Mouse (Mus musculus): ENCODE results near the gene Rbl1. TPM values are rescaled to one million over a fixed set of nuclear protein-coding genes. Genes with fewer than 3 reads are reported as not detected.
A peak's percentile ranks its signal among the peaks of the same experiment; 100 is the strongest.
"Not testable (repeated sequence)": the region's sequence is repeated elsewhere in the genome, so short reads cannot be mapped to it uniquely, and the experiment has no call there.

Rbl1 gene
- polyA plus RNA-seq, 2 experiments from 2014 or later = 19.3 to 23.4 TPM

DNA sequence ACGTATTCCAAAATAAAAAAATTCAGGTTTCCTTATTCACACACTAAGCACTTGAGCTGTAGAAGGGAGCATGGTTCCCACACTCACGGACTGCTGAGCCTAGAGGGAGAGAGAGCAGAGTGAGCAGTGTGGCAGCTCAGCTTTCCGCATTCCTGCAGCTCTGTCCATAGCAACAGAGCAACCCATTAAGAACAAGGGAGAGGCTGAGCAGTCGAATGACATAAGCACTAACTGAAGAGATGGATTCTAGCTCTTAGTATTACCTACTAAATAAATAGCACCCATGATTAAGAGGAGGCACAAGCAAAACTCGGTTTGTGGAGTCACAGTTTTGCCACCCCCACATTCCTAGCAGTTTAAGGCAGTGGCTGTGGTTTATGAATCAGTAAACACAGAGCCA, 34.2 kb downstream of the Rbl1 start:
- ATAC-seq = no peak

DNA sequence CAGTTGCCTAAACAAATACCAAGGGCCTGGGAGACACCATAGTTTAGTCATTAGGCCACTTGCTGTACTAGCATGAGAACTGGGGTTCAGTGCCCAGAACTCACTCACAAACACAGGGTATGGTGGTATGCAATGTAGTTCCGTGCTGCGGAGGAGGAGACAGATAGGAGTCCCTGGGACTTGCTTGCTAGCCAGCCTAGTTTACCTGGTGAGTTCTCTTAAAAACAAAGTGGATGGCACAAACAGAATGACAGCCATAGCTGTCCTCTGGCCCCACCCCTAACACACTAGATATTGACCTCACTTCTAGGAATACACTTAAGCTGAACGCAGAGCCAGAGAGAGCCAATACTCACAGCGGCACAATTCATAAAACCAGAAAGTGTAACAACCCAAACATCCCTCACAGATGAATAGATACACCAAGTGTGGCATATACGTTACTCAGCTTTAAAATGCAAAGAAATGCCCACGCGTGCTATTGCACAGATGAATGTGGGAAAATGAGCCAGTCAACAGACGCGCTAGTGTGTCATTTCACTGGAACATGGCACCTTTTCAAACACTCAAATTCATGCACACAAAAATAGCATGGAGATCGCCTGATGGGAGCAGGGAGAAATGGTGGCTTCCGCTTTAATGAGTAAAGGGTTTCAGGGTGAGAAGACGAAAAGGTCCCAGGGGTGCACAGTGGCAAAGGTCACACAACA, 37.8 kb downstream of the Rbl1 start:
- no peak for ATAC-seq

DNA sequence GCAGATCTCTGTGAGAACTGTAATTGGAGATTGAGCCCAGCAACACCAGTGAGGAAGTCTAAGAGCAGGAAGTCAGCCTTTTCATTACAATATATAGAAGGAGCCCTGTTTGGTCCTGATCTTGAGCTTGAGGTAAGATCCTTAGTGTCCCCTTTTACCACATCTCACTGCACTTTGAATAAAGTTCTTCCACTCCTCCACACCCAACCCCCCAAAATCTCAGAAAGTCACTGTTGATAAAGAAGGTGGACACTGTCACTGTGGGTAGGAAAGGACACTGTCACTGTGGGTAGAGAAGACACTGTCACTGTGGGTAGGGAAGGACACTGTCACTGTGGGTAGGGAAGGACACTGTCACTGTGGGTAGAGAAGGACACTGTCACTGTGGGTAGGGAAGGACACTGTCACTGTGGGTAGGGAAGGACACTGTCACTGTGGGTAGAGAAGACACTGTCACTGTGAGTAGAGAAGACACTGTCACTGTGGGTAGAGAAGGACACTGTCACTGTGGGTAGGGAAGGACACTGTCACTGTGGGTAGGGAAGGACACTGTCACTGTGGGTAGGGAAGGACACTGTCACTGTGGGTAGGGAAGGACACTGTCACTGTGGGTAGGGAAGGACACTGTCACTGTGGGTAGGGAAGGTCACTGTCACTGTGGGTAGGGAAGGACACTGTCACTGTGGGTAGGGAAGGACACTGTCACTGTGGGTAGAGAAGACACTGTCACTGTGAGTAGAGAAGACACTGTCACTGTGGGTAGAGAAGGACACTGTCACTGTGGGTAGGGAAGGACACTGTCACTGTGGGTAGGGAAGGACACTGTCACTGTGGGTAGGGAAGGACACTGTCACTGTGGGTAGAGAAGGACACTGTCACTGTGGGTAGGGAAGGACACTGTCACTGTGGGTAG, 38.8 kb downstream of the Rbl1 start:
- not testable (repeated sequence) for ATAC-seq

DNA sequence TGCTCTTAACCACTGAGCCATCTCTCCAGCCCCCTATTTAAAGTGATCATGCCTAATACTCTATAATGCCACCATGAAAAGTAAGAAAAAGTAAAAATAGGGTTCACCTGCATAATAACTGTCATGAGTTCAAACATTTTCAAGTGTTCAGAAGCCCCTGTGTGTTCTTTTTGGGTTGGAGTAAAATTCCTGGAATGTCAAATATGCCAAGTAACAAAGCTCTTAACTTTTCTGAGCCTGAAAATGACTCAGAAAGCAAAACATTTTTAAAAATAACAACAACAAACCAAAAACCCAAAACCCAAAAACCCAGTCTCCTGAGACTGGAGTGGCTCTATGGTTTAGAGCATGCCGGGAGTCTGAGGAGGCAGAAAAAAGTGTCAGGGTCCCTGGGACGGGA, 40.2 kb downstream of the Rbl1 start:
- no peak for ATAC-seq

DNA sequence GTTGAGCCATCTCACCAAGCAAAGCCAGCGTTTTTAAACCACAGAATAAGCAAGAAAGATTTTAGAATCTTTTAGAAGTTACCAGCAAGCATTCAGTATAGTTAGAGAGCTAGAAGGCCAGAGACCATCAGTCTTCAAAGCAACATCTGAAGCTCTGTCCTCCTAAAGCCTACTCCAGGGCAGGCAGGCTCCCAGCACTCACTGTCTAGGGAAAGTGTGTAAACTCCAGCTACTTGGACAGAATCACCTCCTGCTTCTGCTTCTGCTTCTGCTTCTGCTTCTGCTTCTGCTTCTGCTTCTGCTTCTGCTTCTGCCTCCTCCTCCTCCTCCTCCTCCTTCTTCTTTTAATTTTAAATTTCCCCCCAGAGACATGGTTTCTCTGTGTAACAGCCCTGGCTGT, 48.3 kb downstream of the Rbl1 start:
- no peak for ATAC-seq

DNA sequence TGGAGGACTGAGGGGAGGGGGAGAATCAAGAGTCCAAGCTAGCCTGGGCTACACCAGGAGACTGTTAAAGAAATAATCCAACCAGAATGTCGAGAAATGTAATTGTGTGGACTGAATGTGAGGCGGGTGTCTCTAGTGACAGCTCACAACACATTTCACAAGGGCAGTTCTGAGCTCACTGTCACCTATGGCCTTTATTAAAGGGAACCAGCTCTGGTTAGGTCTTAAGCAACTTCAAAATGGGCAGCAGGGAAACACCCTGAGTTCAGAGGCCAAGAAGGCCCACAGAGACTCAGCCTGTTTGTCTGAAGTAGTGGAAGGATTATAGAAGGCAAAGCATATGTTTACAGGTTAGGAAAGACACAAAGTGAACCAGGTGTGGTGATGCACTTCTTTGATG, 51.1 kb downstream of the Rbl1 start:
- ATAC-seq = no peak

DNA sequence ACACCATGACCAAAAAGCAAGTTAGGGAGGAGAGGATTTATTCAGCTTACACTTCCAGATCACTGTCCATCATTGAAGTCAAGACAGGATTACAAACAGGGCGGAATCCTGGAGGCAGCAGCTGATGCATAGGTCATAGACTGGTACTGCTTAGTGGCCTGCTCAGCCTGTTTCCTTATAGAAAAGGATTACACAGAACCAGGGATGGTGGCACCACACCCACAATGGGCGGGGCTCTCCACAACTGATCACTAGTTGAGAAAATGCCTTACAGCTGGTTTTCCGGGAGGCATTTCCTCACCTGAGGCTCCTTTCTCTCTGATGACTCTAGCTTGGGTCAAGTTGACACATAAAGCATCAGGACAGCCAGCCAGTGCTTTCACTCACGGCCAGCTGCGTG, 55.9 kb downstream of the Rbl1 start:
- no peak for ATAC-seq

DNA sequence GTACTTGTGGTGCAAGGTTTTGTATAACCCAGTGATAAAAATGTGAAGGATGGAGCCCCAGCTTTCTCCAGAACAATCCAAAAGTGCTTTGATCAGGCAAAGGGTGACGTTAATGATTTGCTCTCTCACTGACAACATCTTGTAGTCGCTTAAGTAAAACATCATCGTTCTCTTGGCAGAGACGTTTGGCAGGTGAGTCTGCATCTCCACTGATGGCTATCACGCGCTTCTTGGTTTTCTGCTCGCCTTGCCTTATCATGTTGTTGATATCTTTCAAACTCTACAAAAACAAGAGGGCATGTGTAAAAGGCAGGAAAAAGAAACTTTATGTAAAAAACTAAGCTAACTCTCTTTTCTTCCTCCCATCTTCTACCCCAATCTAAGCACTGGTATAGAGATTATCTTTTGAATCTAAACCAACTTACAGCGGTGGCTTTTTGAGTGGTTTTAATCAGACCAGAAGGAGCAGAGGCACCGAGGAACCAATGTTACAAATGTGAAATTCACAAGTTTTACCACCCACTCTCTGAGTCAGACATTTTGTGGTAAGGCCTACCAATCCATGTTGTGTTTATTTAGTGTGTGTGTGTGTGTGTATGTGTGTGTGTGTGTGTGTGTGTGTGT, 56.8 kb downstream of the Rbl1 start:
- peak; percentile 77 for ATAC-seq

DNA sequence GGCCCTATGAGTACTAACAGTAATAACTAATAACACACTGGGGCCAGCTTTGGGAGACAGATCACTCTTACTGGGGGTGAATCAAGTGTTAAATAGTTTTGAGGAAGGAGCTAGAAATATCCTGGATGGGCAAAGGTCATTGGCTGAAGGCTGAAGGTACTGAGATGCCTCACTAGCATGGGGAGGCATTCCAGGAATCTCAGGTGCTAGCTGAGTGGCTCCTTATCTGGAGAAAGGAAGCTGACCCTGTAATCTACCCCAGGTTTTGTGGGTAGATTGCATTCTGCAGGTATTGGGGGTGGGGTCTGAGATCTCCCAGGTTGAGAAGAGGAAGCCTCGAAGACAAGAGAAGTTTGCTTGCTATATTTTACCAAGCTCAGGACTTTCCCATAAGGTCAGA, 59.2 kb downstream of the Rbl1 start:
- ATAC-seq = no peak

DNA sequence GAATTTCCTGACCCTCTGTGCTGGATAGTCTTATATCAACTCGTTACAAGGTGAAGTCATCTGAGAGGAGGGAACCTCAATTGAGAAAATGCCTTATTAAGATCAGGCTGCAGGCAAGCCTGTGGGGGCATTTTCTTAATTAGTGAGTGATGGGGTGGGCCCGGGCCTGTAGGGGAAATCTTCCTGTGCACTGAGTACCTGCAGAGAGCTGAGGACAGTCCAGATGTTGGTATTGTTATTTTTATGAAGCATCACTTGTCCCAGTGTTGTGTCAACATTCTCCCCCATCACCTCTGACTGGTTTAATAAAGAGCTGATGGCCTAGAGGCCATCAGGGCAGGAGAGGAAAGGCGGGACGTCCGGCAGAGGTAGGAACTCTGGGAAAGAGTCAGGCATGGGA, 60.2 kb downstream of the Rbl1 start:
- no peak for ATAC-seq

DNA sequence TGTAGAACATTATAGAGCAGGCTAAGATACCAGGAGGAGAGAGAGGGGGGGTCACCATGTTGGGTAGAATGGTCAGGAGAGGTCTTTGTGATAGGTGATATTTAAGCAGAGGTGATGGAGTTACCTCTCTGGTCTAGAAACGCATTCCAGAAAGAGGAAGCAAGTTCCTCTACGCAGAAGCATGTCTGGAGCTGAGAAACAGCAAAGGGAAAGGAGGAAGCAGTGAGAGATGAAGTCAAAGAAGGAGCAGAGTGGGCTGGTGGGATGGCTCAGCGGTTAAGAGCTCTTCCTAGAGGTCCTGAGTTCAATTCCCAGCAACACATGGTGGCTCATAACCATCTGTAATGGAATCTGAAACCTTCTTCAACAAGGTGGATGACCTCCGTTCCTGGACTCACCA, 62.4 kb downstream of the Rbl1 start:
- ATAC-seq = no peak

DNA sequence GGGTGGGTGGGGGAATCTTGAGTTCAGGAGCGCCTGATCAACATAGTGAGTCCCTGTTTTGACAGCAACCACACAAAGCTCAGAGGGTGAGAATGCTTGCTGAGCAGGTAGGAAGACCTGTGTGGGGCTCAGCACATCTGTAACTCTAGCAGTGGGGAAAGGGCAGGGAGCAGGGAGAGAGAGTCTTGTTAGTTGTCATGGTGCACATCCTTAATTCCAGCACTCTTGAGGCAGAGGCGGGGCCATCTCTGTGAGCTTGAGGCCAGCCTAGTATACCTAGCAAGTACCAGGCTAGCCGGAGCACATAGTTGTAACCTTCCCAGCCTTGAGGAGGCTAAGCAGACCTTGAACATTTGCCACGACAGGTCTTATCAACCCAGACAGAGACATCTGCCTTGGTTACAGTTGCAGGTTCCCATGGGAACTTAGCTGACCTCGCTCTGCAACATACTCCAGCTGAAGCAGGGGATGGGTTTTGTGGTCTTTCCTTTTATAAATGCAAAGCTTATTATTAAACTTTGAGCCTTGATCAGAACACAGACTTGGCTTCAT, 65.0 kb downstream of the Rbl1 start:
- no peak for ATAC-seq

DNA sequence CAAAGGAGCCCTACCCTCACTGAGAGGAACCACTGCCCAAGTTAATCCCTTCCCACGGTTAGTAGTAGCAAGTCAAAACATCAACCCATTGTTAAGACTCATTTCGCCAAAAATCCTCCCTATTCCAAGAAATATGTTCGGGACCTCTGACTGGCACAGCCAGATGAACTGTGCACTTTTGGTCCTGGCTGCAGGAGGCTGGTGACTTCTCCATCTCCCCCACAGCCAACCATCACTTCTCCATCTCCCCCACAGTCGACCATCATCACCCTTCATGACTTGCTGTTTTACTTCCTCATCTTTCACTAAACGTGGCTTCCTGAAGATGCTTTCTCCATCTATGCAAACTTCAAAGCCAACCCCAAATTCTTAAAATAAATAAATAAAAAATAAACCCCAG, 65.5 kb downstream of the Rbl1 start:
- ATAC-seq = no peak

DNA sequence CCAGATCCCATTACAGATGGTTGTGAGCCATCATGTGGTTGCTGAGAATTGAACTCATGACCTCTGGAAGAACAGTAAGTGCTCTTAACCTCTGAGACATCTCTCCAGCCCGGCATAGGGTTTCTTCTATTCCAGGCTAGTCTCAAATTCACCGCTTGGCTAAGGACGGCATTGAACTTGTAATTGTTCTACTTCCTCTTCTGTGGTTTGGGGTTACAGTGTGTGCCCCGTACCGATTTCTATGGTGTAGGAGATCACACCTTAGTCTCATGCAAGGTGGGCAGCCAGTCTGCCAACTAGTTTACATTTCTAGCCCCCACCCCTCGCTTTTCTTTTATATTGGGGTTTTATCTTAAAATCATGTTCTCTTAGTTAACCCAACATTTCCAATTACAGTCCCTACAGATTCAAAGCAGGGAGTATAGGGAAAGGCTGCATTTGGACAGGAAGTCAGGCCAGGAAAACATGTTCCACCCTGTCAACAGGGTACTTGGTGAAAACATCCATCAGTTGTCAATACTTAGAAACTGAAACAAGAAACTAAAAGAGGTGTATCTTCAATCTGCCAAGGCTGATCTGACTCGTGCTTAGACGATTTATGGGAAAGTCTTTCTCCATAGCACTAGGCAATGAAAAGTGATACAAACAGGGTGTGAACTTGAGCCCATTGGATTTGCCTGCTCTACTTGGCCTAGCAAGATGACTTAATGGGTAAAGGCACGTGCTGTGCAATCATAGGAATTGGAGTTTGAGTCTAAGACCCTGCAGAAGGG, 66.2 kb downstream of the Rbl1 start:
- peak; percentile 50 for ATAC-seq

DNA sequence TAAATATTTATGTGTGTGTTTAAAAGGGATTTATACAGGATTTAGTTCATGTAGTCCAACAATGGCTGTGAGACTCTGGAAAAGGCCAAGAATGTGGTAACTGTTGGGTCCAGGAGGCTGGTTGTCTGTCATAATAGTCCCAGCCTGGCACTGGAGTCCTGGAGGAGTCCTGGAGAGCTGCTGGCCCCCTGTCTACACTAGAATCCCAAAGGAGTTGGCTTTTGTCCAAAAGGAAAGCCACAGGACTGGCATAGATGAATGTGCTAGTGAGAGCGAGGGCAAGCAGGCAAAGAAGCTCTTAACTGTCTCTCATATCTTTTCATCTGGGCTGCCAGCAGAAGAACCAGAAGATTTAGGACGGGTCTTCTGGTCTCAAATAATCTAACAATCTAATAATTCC, 67.7 kb downstream of the Rbl1 start:
- ATAC-seq = no peak

DNA sequence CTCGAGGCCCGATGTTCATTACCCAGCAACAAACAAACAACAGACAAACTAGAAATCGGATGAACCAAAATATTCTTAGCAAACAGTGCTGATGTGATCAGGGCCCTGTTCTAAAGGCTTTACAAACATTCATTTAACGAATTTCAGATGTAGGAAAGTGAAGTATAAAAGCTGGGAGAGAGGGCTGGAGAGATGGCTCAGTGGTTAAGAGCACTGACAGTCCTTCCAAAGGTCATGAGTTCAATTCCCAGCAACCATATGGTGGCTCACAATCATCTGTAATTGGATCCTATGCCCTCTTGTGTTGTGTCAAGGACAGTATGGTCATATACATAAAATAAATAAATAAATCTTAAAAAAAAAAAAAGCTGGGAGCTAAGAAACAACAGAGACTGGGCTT, 68.2 kb downstream of the Rbl1 start:
- no peak for ATAC-seq

DNA sequence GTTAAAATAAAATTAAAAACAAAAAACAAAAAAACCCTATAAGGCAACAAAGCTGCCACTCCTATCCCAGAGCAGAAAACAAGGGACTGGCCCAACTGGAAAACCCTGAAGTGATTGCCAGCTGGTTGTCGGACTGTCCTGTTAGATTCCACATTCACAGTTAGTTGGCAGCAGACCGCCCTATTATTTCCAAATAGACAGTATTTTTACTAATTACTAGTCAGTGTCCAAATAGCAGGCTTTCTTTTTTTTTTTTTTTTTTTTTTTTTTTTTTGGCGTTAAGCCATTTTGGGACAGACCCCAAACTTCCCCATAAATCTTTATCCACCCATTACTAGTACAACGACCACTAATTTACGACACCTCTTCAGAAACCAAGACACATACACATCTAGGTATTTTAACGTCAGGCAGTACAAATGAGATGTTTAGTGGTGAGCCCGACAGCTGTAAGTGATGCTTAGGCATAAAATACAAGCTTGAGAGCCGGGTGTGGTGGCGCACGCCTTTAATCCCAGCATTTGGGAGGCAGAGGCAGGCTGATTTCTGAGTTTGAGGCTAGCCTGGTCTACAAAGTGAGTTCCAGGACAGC, 68.7 kb downstream of the Rbl1 start:
- ATAC-seq = no peak

DNA sequence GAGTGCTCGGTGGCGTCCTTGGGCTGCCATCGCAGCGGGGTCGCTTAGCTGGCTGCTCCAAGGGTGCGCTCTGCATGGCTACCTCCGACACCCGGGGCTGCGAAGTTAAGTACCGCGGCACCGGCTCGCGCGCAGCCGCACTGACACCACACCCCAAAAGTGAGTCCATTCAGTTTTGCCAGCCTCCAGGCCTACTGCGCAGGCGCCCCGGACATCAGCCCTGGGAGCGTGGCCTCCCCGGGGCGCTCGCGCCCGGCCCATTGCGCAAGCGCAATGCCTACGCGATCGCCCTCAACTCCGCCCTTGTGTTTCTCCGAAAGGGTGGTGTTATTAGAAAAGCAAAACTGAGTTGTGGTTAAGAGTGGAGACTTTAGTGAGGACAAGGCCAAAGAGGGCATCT, 69.3 kb downstream of the Rbl1 start, which contains the start of gene Samhd1:
Samhd1 (minus strand) TSS at position 252 of the 400 bp plus-strand sequence.
- ATAC-seq = peak; percentile 65

DNA sequence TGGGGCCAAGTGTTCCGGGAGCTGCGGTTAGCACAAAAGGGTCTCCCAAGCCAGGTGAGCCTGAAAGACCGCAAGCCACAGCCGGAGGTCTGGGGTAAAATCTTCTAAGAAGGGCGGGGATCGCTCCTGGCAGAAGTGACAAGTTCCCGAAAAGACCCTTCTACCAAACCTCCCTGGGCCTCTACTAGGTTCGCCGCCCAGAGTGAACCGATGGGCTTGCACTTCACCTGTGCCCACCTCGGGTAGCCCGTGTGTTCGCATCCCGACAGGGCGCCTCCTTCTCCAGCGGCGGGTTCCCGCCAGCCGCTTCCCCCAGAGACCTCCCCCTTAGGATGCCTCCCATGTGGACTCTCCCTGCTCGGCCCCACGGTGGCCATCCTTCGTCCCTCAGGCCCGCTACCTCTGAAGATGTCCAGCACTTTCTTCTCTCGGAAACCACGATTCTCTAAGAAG, 69.8 kb downstream of the Rbl1 start:
- peak; percentile 4 for ATAC-seq

DNA sequence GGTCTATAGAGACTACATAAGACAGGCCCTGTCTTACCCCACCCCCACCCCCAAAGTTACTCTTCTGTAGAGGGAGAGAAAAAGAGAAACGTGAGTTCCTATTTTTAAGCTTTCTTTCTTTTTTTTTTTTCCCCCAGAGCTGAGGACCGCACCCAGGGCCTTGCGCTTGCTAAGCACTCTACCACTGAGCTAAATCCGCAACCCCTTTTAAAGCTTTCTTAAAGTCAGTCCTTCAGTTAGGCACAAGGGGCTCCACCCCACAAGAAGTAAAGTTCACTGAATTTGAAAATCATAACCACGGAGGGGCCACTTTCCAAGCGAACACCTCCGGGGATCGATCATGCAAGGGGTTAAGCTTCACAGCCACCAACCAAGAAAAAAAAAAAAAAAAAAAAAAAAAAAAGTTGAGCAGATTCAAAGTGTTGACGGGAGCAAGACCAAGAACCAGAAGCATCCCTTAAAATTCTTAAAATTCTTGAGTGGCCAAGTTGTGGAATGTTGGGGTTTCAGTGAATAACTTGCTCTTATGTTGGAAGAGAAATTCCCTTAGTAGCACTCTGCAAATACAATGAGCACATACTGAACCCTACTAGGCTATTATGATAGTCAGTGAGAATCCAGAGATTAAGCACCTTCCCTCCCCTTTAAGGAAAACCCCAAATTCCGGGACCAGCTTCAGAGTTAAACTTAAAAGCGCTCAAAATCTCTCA, 70.4 kb downstream of the Rbl1 start:
- no peak for ATAC-seq
